Mouse (Mus musculus) embryonic facial prominence, embryonic 12.5 days (tissue): Measurements from ENCODE around the gene Aadat. TPM values are rescaled to one million over a fixed set of nuclear protein-coding genes. Genes with fewer than 3 reads are reported as not detected.
A peak's percentile ranks its signal among the peaks of the same experiment; 100 is the strongest.
"Not testable (repeated sequence)": the region's sequence is repeated elsewhere in the genome, so short reads cannot be mapped to it uniquely, and the experiment has no call there.

Experiments
- ATAC-seq: fragments of 200-750 bp; cut with Nextera tagmentation; 2 replicates; pipeline ENCODE4 v1.8.0; 2017; ENCODE audit not compliant: insufficient number of reproducible peaks, insufficient read depth, low FRiP score, low TSS enrichment
- H3K27ac ChIP-seq: fragments of 300-500 bp; sonication (generic); 2 replicates; pipeline ENCODE4 v1.5.1; 2016; ENCODE audit warnings: mild to moderate bottlenecking
- H3K27me3 ChIP-seq: fragments of 300-500 bp; sonication (generic); 2 replicates; pipeline ENCODE4 v1.6.1; 2016; ENCODE audit warnings: mild to moderate bottlenecking, moderate library complexity
- H3K36me3 ChIP-seq: fragments of 300-500 bp; sonication (generic); 2 replicates; pipeline ENCODE4 v1.6.1; 2016; ENCODE audit warnings: mild to moderate bottlenecking
- H3K4me1 ChIP-seq: fragments of 300-500 bp; sonication (generic); 2 replicates; pipeline ENCODE4 v1.6.1; 2016
- H3K4me2 ChIP-seq: fragments of 300-500 bp; sonication (generic); replicated peaks from 2 replicates; pipeline ENCODE4 v1.6.1; 2016; ENCODE audit warnings: mild to moderate bottlenecking, moderate library complexity
- H3K4me3 ChIP-seq: fragments of 300-500 bp; sonication (generic); 2 replicates; pipeline ENCODE4 v1.5.1; 2016; ENCODE audit warnings: mild to moderate bottlenecking
- H3K9ac ChIP-seq: fragments of 300-500 bp; sonication (generic); 2 replicates; pipeline ENCODE4 v1.6.1; 2016; ENCODE audit warnings: mild to moderate bottlenecking, moderate library complexity
- H3K9me3 ChIP-seq: fragments of 300-500 bp; sonication (generic); 2 replicates; pipeline ENCODE4 v1.6.1; 2016; ENCODE audit warnings: mild to moderate bottlenecking, moderate library complexity
- WGBS: fragments of 180-500 bp; shearing (Covaris S2); methylation state at CpG from one replicate; pipeline ENCODE4 v1.1.7; 2016; 5-methylcytosine and 5-hydroxymethylcytosine counted together
- polyA plus RNA-seq: library from polyadenylated mRNA; unstranded; fragments of >200 nt; fragmentation: Nextera tagmentation; extraction: Ambion mirVana; gene quantifications from 2 replicates; pipeline ENCODE4 v1.2.1, GENCODE M21; 2016

Aadat gene
- 0.77 and 1.3 TPM in 2 replicates for polyA plus RNA-seq

DNA sequence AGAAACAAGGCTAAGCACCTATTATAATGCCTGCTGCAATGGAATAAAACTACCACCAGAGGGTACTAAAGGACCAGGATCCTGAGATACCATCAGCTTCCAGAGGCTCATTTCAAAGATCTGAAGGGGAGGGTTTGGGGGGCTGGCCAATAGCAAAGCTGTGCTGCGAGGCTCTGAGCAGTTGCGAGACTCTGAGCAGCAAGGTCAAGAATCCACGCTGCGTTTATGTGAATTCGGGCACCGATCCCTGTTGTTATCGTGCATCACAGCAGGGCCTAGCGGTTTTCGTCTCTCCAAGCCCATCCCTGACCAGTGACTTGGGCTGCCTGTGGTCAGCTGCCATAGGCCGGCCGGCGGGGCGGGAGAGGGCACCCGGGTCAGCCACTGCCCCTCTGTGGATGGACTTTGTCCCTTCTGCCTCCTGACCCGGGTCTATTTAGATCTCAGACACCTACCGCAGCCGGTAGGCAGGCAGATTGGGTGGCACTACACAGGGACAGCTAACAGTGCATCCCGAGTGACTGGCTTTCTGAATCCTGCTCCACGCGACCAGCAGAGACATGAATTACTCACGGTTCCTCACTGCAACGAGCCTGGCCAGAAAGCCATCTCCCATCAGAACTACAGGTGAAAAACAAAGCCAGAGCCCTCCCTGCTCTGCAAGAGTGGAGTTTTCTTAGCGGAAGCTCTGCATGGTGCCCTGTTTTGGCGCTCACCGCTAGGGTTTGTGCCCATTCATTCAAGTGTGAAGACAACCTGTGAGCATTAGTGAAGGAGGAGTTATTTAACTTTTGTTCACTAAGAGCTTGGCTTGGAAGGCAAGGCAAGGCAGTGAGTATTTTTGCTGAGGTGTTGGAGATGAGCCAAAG is at the start of gene Aadat:
TSS of gene Aadat (plus strand) at position 280 of the 869 bp plus-strand sequence.
- Histone ChIP-seq H3K9ac (peak within 1 kb of the TSS; percentile 69), H3K27ac (no peak within 1 kb of the TSS), H3K4me2 (peak within 1 kb of the TSS; percentile 96), H3K4me1 (no peaks in the 10 kb centered on the region), H3K4me3 (peak within 1 kb of the TSS; percentile 55), H3K27me3 (no peaks in the 10 kb centered on the region), H3K36me3 (no peaks in the 10 kb centered on the region), H3K9me3 (no peaks in the 10 kb centered on the region)
- ATAC-seq = peak; percentile 94; the same call in 1 of the 2 replicates
- WGBS = 2% methylated on average over 25 of the region's 25 CpGs

DNA sequence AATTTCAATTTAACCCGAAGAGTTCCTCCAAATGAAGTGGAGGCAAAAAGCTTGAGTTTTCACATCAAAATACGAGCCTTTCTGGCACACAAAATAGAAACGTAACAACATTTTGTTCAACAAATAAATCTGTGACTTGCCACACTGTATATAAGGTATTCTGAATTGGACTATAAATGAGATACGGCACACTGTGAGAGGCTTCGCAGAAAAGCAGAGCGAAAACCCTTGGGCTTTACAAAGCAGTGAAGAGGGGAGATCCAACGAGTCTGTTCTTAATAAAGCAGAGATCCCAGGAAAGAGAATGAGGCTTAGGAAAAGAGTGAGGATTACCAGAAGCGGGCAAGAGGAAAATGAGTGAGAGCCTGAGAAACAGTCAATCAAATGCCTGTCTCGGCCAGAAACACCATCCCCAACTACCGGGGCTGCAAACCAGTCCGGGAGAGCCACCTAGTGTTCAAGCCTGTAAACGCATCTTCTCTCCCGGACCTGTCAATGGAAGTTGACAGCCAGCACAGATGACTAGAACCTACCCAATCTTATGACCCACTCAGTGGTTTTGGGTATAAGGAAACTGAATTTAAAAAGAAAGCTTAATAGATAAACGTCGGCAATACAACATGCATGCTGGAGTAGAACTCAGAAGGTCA is 38.9 kb upstream of the Aadat start:
- no peak overlapping the region for H3K4me2 ChIP-seq

DNA sequence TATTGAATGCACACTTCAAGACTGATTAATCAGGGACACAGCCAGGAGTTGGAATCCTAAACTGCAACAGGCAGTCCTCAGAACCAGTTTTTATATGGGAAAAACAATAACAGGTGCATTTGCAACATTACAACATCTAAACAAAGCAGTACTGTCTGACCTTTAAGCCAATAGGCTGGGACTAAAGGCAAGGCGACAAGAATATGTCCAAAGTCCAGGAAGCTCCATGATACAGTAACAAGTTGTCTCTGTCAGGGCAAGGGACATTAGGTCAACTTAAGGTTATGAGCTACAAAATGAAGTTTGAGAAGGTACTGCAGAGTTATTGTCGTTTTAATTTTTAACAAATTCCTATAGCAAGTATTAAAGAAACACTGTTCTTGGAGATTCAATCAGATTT is 15.6 kb upstream of the Aadat start:
- no peaks in the 10 kb centered on the region for H3K36me3 ChIP-seq
- no peaks in the 10 kb centered on the region for H3K27me3 ChIP-seq
- no peak overlapping the region for H3K4me2 ChIP-seq
- no peaks in the 10 kb centered on the region for H3K4me1 ChIP-seq
- H3K9me3 ChIP-seq = no peaks in the 10 kb centered on the region
- no peak overlapping the region for H3K9ac ChIP-seq
- H3K27ac ChIP-seq = no peak overlapping the region
- H3K4me3 ChIP-seq = no peak overlapping the region
- 84% methylated on average over 2 of the region's 2 CpGs for WGBS
- ATAC-seq = no peak

More for the DNA sequence above, 38.9 kb upstream of the Aadat start:
- Histone ChIP-seq H3K9ac (no peak overlapping the region), H3K4me3 (no peak overlapping the region), H3K36me3 (no peaks in the 10 kb centered on the region), H3K9me3 (no peaks in the 10 kb centered on the region), H3K27me3 (no peaks in the 10 kb centered on the region), H3K4me1 (no peaks in the 10 kb centered on the region), H3K27ac (no peak overlapping the region)
- no peak for ATAC-seq
- WGBS = 36% methylated on average over 15 of the region's 15 CpGs

DNA sequence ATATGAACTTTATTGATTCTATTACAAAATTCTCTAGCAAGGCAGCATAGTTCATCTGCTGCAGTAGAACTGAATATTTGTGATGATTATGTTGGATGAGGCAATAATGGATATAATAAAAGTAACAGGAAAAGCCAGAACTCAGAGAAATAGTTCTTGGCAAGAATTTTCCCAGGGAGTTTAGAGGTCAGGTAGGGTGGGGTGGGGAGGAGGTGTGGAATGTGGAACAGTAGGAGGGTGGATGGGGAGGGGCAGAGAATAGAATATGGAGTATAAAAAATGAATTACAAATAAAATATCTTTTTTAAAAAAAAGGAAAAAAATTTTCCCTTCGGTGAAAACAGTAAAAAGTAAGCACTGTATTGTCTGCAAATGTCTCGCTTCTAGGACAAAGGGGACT is 13.9 kb upstream of the Aadat start:
- H3K4me2 ChIP-seq = no peak overlapping the region
- no peak overlapping the region for H3K9ac ChIP-seq
- H3K27me3 ChIP-seq = no peaks in the 10 kb centered on the region
- no peaks in the 10 kb centered on the region for H3K36me3 ChIP-seq
- no peaks in the 10 kb centered on the region for H3K4me1 ChIP-seq
- ATAC-seq = no peak
- no peaks in the 10 kb centered on the region for H3K9me3 ChIP-seq
- no peak overlapping the region for H3K27ac ChIP-seq
- no peak overlapping the region for H3K4me3 ChIP-seq
- WGBS = 88% methylated on average over 2 of the region's 2 CpGs

DNA sequence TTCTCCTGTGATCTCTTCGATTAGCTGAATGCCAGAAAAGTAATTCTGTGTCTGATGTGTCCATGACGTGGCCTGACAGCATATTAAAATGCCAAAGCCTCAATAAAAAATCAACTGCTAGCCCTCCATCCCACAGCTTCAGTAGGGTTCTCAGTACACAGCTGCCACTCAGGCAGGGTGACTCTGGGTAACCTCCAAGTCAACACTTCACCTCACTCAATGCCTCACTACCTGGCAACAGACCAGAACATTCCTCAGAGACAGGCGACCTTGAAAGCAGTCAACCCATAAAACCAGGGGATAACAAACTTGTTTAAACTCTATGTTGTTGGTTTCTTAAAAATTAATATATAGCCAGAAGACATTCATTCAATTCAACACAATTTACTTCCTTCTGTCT is 13.3 kb upstream of the Aadat start:
- no peak overlapping the region for H3K27ac ChIP-seq
- H3K9me3 ChIP-seq = no peaks in the 10 kb centered on the region
- ATAC-seq = no peak
- 76% methylated on average over 3 of the region's 3 CpGs for WGBS
- no peak overlapping the region for H3K9ac ChIP-seq
- no peaks in the 10 kb centered on the region for H3K4me1 ChIP-seq
- no peak overlapping the region for H3K4me3 ChIP-seq
- no peaks in the 10 kb centered on the region for H3K27me3 ChIP-seq
- H3K36me3 ChIP-seq = no peaks in the 10 kb centered on the region
- no peak overlapping the region for H3K4me2 ChIP-seq

DNA sequence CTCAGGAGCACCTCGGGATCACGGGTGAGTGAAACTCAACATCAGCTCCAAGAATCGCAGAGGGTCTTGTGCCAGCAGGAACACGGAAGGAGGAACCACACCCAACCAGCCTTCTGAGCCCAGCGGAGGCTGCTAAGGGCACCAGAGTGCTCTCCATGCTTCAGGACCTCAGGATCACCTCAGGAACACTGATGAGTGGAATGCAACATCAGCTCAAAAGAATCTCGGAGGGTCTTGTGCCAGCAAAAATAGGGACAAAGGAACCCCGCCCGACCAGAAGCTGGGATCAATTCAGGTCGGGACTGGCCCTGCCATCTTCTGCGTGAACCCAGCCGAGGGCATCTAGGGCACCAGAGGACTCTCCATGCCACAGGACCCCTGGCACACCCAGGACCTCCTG is 11.1 kb upstream of the Aadat start:
- ATAC-seq = no peak
- H3K4me3 ChIP-seq = no peak overlapping the region
- no peaks in the 10 kb centered on the region for H3K9me3 ChIP-seq
- no peaks in the 10 kb centered on the region for H3K4me1 ChIP-seq
- H3K9ac ChIP-seq = no peak overlapping the region
- 92% methylated on average over 11 of the region's 11 CpGs for WGBS
- no peak overlapping the region for H3K27ac ChIP-seq
- no peaks in the 10 kb centered on the region for H3K27me3 ChIP-seq
- no peaks in the 10 kb centered on the region for H3K36me3 ChIP-seq
- H3K4me2 ChIP-seq = no peak overlapping the region

DNA sequence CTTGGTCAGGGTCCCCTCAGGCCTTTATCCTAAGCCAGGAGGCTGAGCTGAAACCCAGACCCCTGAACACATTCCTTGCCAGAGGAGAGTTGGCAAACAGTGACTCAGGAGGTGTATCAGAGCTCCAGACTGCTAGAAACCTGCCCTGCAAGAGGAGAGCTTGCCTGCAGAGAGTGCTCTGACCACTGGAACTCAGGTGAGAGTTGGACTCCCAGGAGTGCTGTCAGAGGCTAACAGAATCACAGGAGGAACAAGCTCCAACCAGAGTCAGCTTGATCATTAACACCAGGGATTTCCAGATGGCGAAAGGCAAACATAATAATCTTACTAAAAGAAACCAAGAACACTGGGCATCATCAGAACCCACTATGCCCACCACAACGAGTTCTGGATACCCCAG is 10.7 kb upstream of the Aadat start:
- H3K4me2 ChIP-seq, H3K4me1 ChIP-seq, H3K27ac ChIP-seq, H3K4me3 ChIP-seq, H3K9me3 ChIP-seq, H3K27me3 ChIP-seq, H3K9ac ChIP-seq, ATAC-seq, H3K36me3 ChIP-seq: not testable (repeated sequence)
- 76% methylated on average over 2 of the region's 2 CpGs for WGBS

DNA sequence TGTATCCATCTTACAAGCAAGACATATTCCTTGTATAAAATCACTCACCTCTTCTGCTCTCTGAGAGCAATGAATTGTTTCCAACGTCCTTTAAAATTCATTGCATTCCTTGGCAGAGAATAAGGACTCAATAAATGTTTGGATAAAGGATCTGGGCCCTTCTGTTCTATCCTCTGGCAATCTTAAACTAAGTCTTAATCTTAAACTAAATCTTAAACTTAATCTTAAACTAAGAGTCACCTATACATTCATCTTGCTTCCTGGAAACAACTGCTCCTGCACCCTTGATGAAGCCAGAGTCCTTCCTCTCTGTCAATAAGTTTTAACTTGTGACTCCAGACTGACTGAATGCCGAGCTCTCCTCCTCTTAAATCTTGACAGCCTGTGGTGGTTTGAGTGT is 2.6 kb upstream of the Aadat start, which contains the start of gene Gm10283:
TSS of gene Gm10283 (minus strand) at position 101 of the 400 bp plus-strand sequence.
- ATAC-seq = no peak
- no peak within 1 kb of the TSS for H3K27ac ChIP-seq
- no peak within 1 kb of the TSS for H3K9ac ChIP-seq
- no peak within 1 kb of the TSS for H3K4me2 ChIP-seq
- no peaks in the 10 kb centered on the region for H3K4me1 ChIP-seq
- H3K27me3 ChIP-seq = no peaks in the 10 kb centered on the region
- H3K9me3 ChIP-seq = no peaks in the 10 kb centered on the region
- H3K36me3 ChIP-seq = no peaks in the 10 kb centered on the region
- WGBS = 60% methylated on average over 2 of the region's 2 CpGs
- H3K4me3 ChIP-seq = no peak within 1 kb of the TSS

DNA sequence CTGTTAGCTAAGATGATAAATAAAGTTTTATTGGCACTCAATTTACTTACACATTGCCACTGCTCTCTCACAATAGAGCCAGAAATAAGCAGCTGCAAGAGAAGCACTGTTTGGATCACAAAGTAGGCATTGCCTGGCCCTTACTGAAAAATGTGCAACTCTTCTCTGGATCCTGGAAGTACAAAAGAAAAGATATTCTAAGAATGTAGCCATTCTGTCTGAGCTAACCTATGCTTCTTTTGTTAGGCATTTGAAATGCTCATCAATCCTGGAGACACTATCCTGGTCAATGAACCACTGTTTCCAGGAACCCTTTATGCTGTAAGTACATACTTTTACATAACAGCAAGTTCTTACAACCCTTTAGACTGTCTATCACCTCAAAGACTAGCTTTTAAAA is 12.6 kb downstream of the Aadat start:
- Histone ChIP-seq H3K27me3 (no peaks in the 10 kb centered on the region), H3K4me3 (no peak overlapping the region), H3K4me1 (no peaks in the 10 kb centered on the region), H3K9me3 (no peaks in the 10 kb centered on the region), H3K36me3 (no peaks in the 10 kb centered on the region), H3K4me2 (no peak overlapping the region), H3K27ac (no peak overlapping the region), H3K9ac (no peak overlapping the region)
- ATAC-seq = no peak

DNA sequence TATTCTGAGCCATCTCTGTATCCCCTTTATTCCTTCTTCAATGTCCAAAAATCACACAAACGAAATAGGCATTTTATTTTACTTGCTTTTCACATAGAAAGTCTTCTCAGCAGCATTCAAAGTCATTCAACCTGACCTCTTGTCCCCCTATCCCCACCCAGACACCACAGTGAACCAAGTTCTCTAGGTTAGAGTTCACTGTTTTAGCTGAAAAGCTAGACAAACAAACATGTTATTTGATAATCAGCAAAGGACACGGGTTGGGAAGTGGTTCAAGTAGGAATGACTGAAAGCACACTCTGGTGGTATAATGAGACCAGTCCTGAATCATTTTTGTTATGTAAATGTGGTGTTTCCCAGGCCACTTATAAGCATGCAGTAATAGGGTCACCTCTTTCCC is 29.2 kb downstream of the Aadat start:
- no peak for ATAC-seq
- 51% methylated on average over 2 of the region's 2 CpGs for WGBS
- no peaks in the 10 kb centered on the region for H3K4me1 ChIP-seq

DNA sequence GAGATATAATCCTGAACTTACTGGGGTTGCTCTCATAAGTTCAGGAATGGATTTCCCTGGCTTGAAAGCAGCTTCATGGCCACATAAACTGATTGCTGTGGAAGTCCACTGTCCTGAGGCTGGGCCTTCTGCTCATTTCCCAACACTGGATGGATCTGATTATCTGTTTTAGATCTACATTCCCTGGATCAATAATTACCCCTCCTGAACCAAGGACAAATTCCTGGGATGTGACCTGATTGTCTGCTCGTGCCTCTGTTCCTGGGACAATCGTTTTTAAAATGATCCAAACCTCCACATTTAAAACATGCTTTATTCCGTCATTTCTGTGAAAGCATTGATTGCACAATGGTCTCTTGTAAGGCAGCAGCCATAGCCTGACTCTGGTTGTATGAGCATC is 61.1 kb downstream of the Aadat start:
- H3K4me3 ChIP-seq = no peak overlapping the region
- H3K36me3 ChIP-seq = no peaks in the 10 kb centered on the region
- no peaks in the 10 kb centered on the region for H3K9me3 ChIP-seq
- H3K27me3 ChIP-seq = no peaks in the 10 kb centered on the region
- 64% methylated on average over 3 of the region's 3 CpGs for WGBS
- H3K9ac ChIP-seq = no peak overlapping the region
- H3K27ac ChIP-seq = no peak overlapping the region
- H3K4me1 ChIP-seq = no peaks in the 10 kb centered on the region
- no peak for ATAC-seq
- H3K4me2 ChIP-seq = no peak overlapping the region

More for the DNA sequence above, 29.2 kb downstream of the Aadat start:
- no peak overlapping the region for H3K4me2 ChIP-seq
- H3K27me3 ChIP-seq = no peaks in the 10 kb centered on the region
- no peaks in the 10 kb centered on the region for H3K36me3 ChIP-seq
- H3K9me3 ChIP-seq = peaks cover 7% of the 10 kb centered on the region; the same call in 1 of the 2 replicates
- no peak overlapping the region for H3K27ac ChIP-seq
- no peak overlapping the region for H3K4me3 ChIP-seq
- H3K9ac ChIP-seq = no peak overlapping the region

DNA sequence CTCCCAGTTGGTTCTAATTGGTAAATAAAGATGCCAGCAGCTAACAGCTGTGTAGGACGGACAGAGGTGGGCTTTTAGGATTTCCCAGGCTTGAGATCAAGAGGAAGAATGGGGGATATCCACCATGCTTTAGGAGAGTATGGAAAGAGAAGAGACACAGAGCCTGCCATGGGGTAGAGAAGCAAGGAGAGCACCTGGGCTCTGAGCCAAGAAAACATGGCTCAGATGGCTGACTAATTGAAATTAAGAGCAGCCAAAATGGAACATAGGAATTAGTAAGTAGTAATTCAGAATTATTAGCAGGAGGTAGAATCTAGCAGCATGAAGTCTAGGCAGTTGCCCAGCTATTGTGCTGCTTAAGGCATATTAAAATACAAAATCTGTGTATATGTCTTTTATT is 71.5 kb downstream of the Aadat start:
- no peak overlapping the region for H3K4me3 ChIP-seq
- H3K4me2 ChIP-seq = no peak overlapping the region
- ATAC-seq = no peak
- H3K27me3 ChIP-seq = no peaks in the 10 kb centered on the region
- no peaks in the 10 kb centered on the region for H3K36me3 ChIP-seq
- 58% methylated on average over 1 of the region's 1 CpGs for WGBS
- no peak overlapping the region for H3K9ac ChIP-seq
- no peaks in the 10 kb centered on the region for H3K4me1 ChIP-seq
- no peaks in the 10 kb centered on the region for H3K9me3 ChIP-seq
- H3K27ac ChIP-seq = no peak overlapping the region
